In genomic region chr13:116294151-116294461, GRCm38 (mm10) we compare ENCODE assay signal across 9 mouse cellular contexts. TPM values are rescaled to one million over a fixed set of nuclear protein-coding genes. Genes with fewer than 3 reads are reported as not detected.
A peak's percentile ranks its signal among the peaks of the same experiment; 100 is the strongest.
DNase-seq lines count a peak whose midpoint lies in the region; ATAC-seq lines count a peak whose summit lies in the region.
"Had no signal": no experiment of that assay in that cellular context is flagged by ENCODE, and none has a peak within 500 bp of the region (broad histone marks: within the 10 kb centered on the region; RNA-seq: fewer than 3 reads in every experiment).

No protein-coding gene starts in this region.

- no peaks in the 10 kb centered on the region for H3K36me3 ChIP-seq in liver, embryonic 12.5 days
- H3K36me3 ChIP-seq in forebrain, embryonic 11.5 days (ENCODE audit: control insufficient read depth, insufficient read depth, low read length), result no peaks in the 10 kb centered on the region
- no peaks in the 10 kb centered on the region for H3K36me3 ChIP-seq in intestine, embryonic 16.5 days (ENCODE audit: control insufficient read depth, insufficient read depth, low read length)
- H3K36me3 ChIP-seq in stomach, embryonic 14.5 days (ENCODE audit: control insufficient read depth, insufficient read depth, low read length), result no peaks in the 10 kb centered on the region
- H3K36me3 ChIP-seq: liver, embryonic 15.5 days had no signal

- no peak for ATAC-seq in liver, embryonic 12.5 days
- peak; percentile 45 for ATAC-seq in forebrain, embryonic 11.5 days (replicated peaks; ENCODE audit: low FRiP score)
- no peak for ATAC-seq in intestine, embryonic 16.5 days
- ATAC-seq in stomach, embryonic 14.5 days (ENCODE audit: insufficient number of reproducible peaks, insufficient read depth, low FRiP score, low read depth), result 0 out of 2 replicates have a peak, but pooled peaks have one; percentile 33

- peak overlapping the region; percentile 38 for H3K4me2 ChIP-seq in liver, embryonic 12.5 days
- peak overlapping the region; percentile 38 for H3K4me2 ChIP-seq in forebrain, embryonic 11.5 days (ENCODE audit: low read depth, low read length, severe bottlenecking)
- peak overlapping the region; percentile 28; the same call in 1 of the 2 replicates for H3K4me2 ChIP-seq in intestine, embryonic 16.5 days (ENCODE audit: low read depth, low read length)
- peak overlapping the region; percentile 55 for H3K4me2 ChIP-seq in stomach, embryonic 14.5 days (replicated peaks; ENCODE audit: low read depth, low read length)
- H3K4me2 ChIP-seq: liver, embryonic 15.5 days had no signal

- no peaks in the 10 kb centered on the region for H3K9me3 ChIP-seq in liver, embryonic 12.5 days (replicated peaks)
- H3K9me3 ChIP-seq in forebrain, embryonic 11.5 days (ENCODE audit: control insufficient read depth, low read length), result no peaks in the 10 kb centered on the region
- no peaks in the 10 kb centered on the region for H3K9me3 ChIP-seq in intestine, embryonic 16.5 days (ENCODE audit: control insufficient read depth, low read length)
- H3K9me3 ChIP-seq in stomach, embryonic 14.5 days (ENCODE audit: control insufficient read depth, low read depth, low read length), result no peaks in the 10 kb centered on the region
- H3K9me3 ChIP-seq: liver, embryonic 15.5 days had no signal

- no peaks in the 10 kb centered on the region for H3K4me1 ChIP-seq in liver, embryonic 12.5 days
- no peaks in the 10 kb centered on the region; the same call in none of the 2 replicates for H3K4me1 ChIP-seq in forebrain, embryonic 11.5 days (replicated peaks; ENCODE audit: control insufficient read depth, insufficient read depth, low read length)
- H3K4me1 ChIP-seq in intestine, embryonic 16.5 days (ENCODE audit: control insufficient read depth, insufficient read depth, low read length), result no peaks in the 10 kb centered on the region
- peaks cover 2% of the 10 kb centered on the region; the same call in 1 of the 2 replicates for H3K4me1 ChIP-seq in stomach, embryonic 14.5 days (ENCODE audit: control insufficient read depth, insufficient read depth, low read length)
- H3K4me1 ChIP-seq: liver, embryonic 15.5 days had no signal

- H3K9ac ChIP-seq in liver, embryonic 12.5 days, result no peak overlapping the region
- no peak overlapping the region for H3K9ac ChIP-seq in forebrain, embryonic 11.5 days (ENCODE audit: low read length)
- no peak overlapping the region for H3K9ac ChIP-seq in intestine, embryonic 16.5 days (ENCODE audit: low read depth, low read length)
- H3K9ac ChIP-seq in stomach, embryonic 14.5 days (replicated peaks; ENCODE audit: low read depth, low read length), result no peak overlapping the region
- H3K9ac ChIP-seq: liver, embryonic 15.5 days had no signal

- WGBS in liver, embryonic 12.5 days (ENCODE audit: insufficient replicate concordance), result 3% methylated on average over 11 of the region's 11 CpGs
- WGBS in forebrain, embryonic 11.5 days, result under 1% methylated on average over 11 of the region's 11 CpGs
- under 1% methylated on average over 11 of the region's 11 CpGs for WGBS in intestine, embryonic 16.5 days
- WGBS in stomach, embryonic 14.5 days, result 1% methylated on average over 11 of the region's 11 CpGs

- H3K4me3 ChIP-seq in liver, embryonic 12.5 days, result no peak overlapping the region
- H3K4me3 ChIP-seq in forebrain, embryonic 11.5 days (ENCODE audit: low read depth, low read length), result peak overlapping the region; percentile 9; the same call in 1 of the 2 replicates
- H3K4me3 ChIP-seq in intestine, embryonic 16.5 days (ENCODE audit: low read length), result no peak overlapping the region
- H3K4me3 ChIP-seq in stomach, embryonic 14.5 days (ENCODE audit: low read depth, low read length), result peak overlapping the region; percentile 17
- H3K4me3 ChIP-seq: liver, embryonic 15.5 days had no signal

- no peak for DNase-seq in liver
- DNase-seq in forebrain, embryonic 11.5 days (ENCODE audit: low spot score), result no peak
- no peak for DNase-seq in ovary, postnatal 10 days (ENCODE audit: low spot score)
- DNase-seq in spleen, postnatal 10 days (ENCODE audit: low spot score in 2 of 2), result no peak
- DNase-seq: kidney, postnatal 10 days had no signal

- H3K27me3 ChIP-seq in liver, embryonic 12.5 days (replicated peaks), result peaks cover 56% of the 10 kb centered on the region
- peaks cover 52% of the 10 kb centered on the region for H3K27me3 ChIP-seq in forebrain, embryonic 11.5 days (ENCODE audit: control insufficient read depth, insufficient read depth, low read length)
- H3K27me3 ChIP-seq in intestine, embryonic 16.5 days (replicated peaks; ENCODE audit: control insufficient read depth, insufficient read depth, low read length), result peaks cover 37% of the 10 kb centered on the region
- H3K27me3 ChIP-seq in stomach, embryonic 14.5 days (ENCODE audit: control insufficient read depth, insufficient read depth, low read length), result no peaks in the 10 kb centered on the region

- H3K27ac ChIP-seq in liver, embryonic 12.5 days, result no peak overlapping the region
- no peak overlapping the region for H3K27ac ChIP-seq in forebrain, embryonic 11.5 days (ENCODE audit: low read depth, low read length)
- no peak overlapping the region for H3K27ac ChIP-seq in intestine, embryonic 16.5 days (ENCODE audit: low read length)
- H3K27ac ChIP-seq in stomach, embryonic 14.5 days (ENCODE audit: low read length), result no peak overlapping the region
- H3K27ac ChIP-seq: liver, embryonic 15.5 days had no signal

RNA-seq across cellular contexts. Expression of gene Isl1, which starts 15.4 kb away (rescaled TPM):
- 0.99 and 1.6 TPM in 2 replicates for polyA plus RNA-seq in liver, embryonic 12.5 days (2016; fragmentation: Nextera tagmentation; extraction: Ambion mirVana)
- 34.0 and 34.8 TPM in 2 replicates for polyA plus RNA-seq in forebrain, embryonic 11.5 days (2014; fragmentation: Nextera tagmentation; extraction: Ambion mirVana)
- 4.9 and 6.7 TPM in 2 replicates for polyA plus RNA-seq in intestine, embryonic 16.5 days (2015; fragmentation: Nextera tagmentation; extraction: Ambion mirVana)
- 51.8 and 54.2 TPM in 2 replicates for polyA plus RNA-seq in stomach, embryonic 14.5 days (2014; fragmentation: Nextera tagmentation; extraction: Ambion mirVana)

Comparison
In these comparisons a context has a peak if more than half of its experiments do, and no peak if none do; other contexts are left out.
1. ATAC-seq: peak in forebrain, embryonic 11.5 days (single experiment) and stomach, embryonic 14.5 days (single experiment); none in liver, embryonic 12.5 days (single experiment) and intestine, embryonic 16.5 days (single experiment).
2. H3K4me3 ChIP-seq: peak in forebrain, embryonic 11.5 days (single experiment) and stomach, embryonic 14.5 days (single experiment); none in liver, embryonic 12.5 days (single experiment) and intestine, embryonic 16.5 days (single experiment).
3. Peak in every context shown above with its lines, with median percentiles within 50 percentile points of each other: H3K4me2 ChIP-seq.